Mouse (Mus musculus) bone marrow, adult 2 months (tissue): ENCODE data around the gene Arid3c.
"Not testable (repeated sequence)": the region's sequence is repeated elsewhere in the genome, so short reads cannot be mapped to it uniquely, and the experiment has no call there.

Experiments
- CTCF ChIP-seq: fragments of 200-500 bp; IDR thresholded peaks from 2 replicates; pipeline ENCODE4 v1.5.1; 2011; ENCODE audit warnings: low read length, control low read depth; ENCODE audit not compliant: control insufficient read depth, insufficient read depth
- POLR2A ChIP-seq: fragments of 200-500 bp; IDR thresholded peaks from 2 replicates; pipeline ENCODE4 v1.6.1; 2011; ENCODE audit warnings: low read depth, mild to moderate bottlenecking, control low read depth, low read length, borderline replicate concordance; ENCODE audit not compliant: control insufficient read depth

DNA sequence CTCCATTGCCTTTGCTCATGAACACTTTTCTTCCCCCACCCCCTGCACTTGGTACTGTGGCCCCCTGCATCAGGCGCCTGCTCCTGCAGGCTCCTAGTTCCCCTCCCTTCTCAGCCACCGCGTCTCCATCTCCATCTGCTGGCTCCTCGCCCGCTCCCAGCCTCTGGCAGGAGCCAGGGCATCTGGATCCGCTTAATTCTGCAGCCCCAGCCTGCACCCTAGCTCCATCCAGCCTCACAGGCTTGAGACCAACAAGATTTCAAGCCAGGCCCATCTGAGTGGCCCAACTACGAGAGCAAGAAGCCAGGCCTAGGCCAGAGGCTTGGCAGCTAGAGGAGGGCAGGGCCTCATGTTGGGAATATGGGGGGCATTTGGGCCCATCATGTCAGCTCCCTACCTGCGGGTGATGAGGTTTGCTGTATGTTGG lies 31.8 kb upstream of the Arid3c start:
- TF ChIP-seq CTCF, POLR2A: not testable (repeated sequence)
